Mouse (Mus musculus) intestine, postnatal 0 days (tissue): ENCODE data around the gene Flt3. TPM values are rescaled to one million over a fixed set of nuclear protein-coding genes. Genes with fewer than 3 reads are reported as not detected.
A peak's percentile ranks its signal among the peaks of the same experiment; 100 is the strongest.

Experiments
- ATAC-seq: fragments of 200-750 bp; cut with Nextera tagmentation; 2 replicates; pipeline ENCODE4 v1.8.0; 2017; ENCODE audit warnings: mild to moderate bottlenecking, moderate TSS enrichment, moderate library complexity
- H3K27ac ChIP-seq: fragments of 300-500 bp; sonication (generic); 2 replicates; pipeline ENCODE4 v1.5.1; 2014; ENCODE audit warnings: mild to moderate bottlenecking, low read depth, low read length, moderate library complexity
- H3K27me3 ChIP-seq: fragments of 300-500 bp; sonication (generic); replicated peaks from 2 replicates; pipeline ENCODE4 v1.6.1; 2014; ENCODE audit warnings: low read length, mixed read lengths; ENCODE audit not compliant: control insufficient read depth, insufficient read depth
- H3K36me3 ChIP-seq: fragments of 300-500 bp; sonication (generic); 2 replicates; pipeline ENCODE4 v1.6.1; 2014; ENCODE audit warnings: mild to moderate bottlenecking, moderate library complexity; ENCODE audit not compliant: control insufficient read depth, insufficient read depth
- H3K4me1 ChIP-seq: fragments of 300-500 bp; sonication (generic); replicated peaks from 2 replicates; pipeline ENCODE4 v1.6.1; 2014; ENCODE audit warnings: antibody characterized with exemption, low read length, mixed read lengths; ENCODE audit not compliant: control insufficient read depth, insufficient read depth
- H3K4me2 ChIP-seq: fragments of 300-500 bp; sonication (generic); replicated peaks from 2 replicates; pipeline ENCODE4 v1.6.1; 2014; ENCODE audit warnings: low read depth, mild to moderate bottlenecking, moderate library complexity
- H3K4me3 ChIP-seq: fragments of 300-500 bp; sonication (generic); 2 replicates; pipeline ENCODE4 v1.5.1; 2014; ENCODE audit warnings: low read depth, low read length
- H3K9ac ChIP-seq: fragments of 300-500 bp; sonication (generic); 2 replicates; pipeline ENCODE4 v1.6.1; 2014; ENCODE audit warnings: mild to moderate bottlenecking, low read depth, low read length
- H3K9me3 ChIP-seq: fragments of 300-500 bp; sonication (generic); 2 replicates; pipeline ENCODE4 v1.6.1; 2016; ENCODE audit warnings: mixed run types; ENCODE audit not compliant: control insufficient read depth
- CTCF ChIP-seq: sonication (generic); IDR thresholded peaks from 2 replicates; pipeline ENCODE4 v1.5.1; 2016; ENCODE audit warnings: low read depth, mild to moderate bottlenecking, control low read depth, antibody characterized with exemption, moderate library complexity
- WGBS: fragments of 180-500 bp; shearing (Covaris S2); extraction: QIAGEN DNeasy Blood & Tissue Kit; methylation state at CpG from one replicate; pipeline ENCODE4 v1.1.7; 2014; 5-methylcytosine and 5-hydroxymethylcytosine counted together
- polyA plus RNA-seq: library from polyadenylated mRNA; unstranded; fragments of >200 nt; fragmentation: Nextera tagmentation; extraction: Ambion mirVana; gene quantifications from 2 replicates; pipeline ENCODE4 v1.2.1, GENCODE M21; 2015

Gene Flt3
- polyA plus RNA-seq, 1 experiment from 2014 or later: 0.26 TPM

DNA sequence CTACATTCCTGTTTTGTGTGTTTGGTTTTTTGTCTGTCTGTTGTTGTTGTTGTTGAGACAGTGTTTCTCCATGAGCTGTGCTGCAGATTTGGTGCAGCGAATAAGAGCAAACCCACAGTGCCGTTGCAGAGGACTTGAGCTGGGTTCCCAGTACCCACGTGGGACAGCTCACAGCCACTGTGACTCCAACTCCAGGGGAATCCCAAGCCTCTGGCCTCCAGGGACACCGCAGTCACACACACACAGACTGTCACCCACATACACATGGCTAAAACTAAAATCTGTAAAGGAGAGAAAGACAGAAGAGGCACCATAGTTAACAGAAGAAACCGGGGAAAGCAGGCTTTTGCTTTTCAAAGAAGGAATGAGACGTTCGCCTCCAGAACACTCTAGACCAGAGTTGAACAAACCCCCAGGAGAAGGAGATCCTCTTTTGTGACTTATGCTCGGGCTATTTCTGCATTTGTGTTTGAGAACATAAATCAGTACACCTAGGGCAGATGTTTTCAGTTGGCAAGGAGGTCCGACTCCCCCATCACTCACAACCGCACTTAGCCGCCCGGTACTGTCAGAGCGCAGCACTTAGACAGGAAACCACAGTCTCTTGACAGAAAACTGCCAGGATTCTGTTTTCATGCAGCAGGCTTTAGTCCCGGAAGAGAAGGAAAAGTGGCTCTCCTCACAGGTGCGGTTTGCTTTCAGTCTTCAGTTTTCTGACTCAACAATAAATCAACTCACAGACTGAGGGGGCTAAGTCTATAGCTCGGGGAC lies 34.1 kb downstream of the Flt3 start:
- no peak for ATAC-seq
- 55% methylated on average over 16 of the region's 16 CpGs for WGBS
- Histone ChIP-seq H3K4me2 (no peak overlapping the region), H3K27me3 (no peaks in the 10 kb centered on the region), H3K36me3 (no peaks in the 10 kb centered on the region), H3K9ac (no peak overlapping the region), H3K4me3 (no peak overlapping the region), H3K4me1 (no peaks in the 10 kb centered on the region), H3K9me3 (no peaks in the 10 kb centered on the region), H3K27ac (no peak overlapping the region)
- no peak for TF ChIP-seq CTCF

DNA sequence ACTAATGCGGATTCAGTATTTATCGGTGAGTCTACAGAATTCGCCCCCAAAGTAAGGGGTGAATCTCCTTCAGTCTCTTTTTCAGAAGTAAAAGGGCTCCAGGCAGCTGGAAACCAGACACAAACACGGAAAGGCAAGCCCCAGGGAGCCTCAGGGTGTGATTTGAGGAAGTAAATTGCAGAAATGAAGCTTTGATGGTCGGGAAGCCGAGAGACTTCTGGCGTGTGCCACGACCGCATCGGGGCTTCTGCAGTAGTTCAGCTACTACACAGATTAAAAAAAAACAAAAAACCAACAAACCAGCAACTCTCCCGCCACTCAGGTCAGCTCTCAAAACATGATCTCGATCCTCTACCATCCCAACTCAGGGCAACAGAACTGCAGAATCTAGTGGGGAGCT lies 37.2 kb downstream of the Flt3 start:
- no peaks in the 10 kb centered on the region for H3K9me3 ChIP-seq
- ATAC-seq: no peak
- no peak overlapping the region for H3K9ac ChIP-seq
- no peaks in the 10 kb centered on the region for H3K4me1 ChIP-seq
- H3K4me3 ChIP-seq: no peak overlapping the region
- H3K27me3 ChIP-seq: no peaks in the 10 kb centered on the region
- no peak for TF ChIP-seq CTCF
- H3K4me2 ChIP-seq: no peak overlapping the region
- no peak overlapping the region for H3K27ac ChIP-seq
- 71% methylated on average over 12 of the region's 12 CpGs for WGBS
- H3K36me3 ChIP-seq: no peaks in the 10 kb centered on the region

GRCm38 (mm10) chr5:147358481-147358880 lies 41.8 kb downstream of the Flt3 start:
- H3K4me3 ChIP-seq: no peak overlapping the region
- H3K4me1 ChIP-seq: no peaks in the 10 kb centered on the region
- H3K9ac ChIP-seq: no peak overlapping the region
- H3K9me3 ChIP-seq: no peaks in the 10 kb centered on the region
- H3K4me2 ChIP-seq: no peak overlapping the region
- no peak for TF ChIP-seq CTCF
- WGBS: 86% methylated on average over 11 of the region's 11 CpGs
- H3K27ac ChIP-seq: no peak overlapping the region
- no peaks in the 10 kb centered on the region for H3K36me3 ChIP-seq
- no peaks in the 10 kb centered on the region for H3K27me3 ChIP-seq
- ATAC-seq: no peak

GRCm38 (mm10) chr5:147357536-147357935 lies 42.8 kb downstream of the Flt3 start:
- Histone ChIP-seq H3K36me3 (no peaks in the 10 kb centered on the region), H3K27ac (no peak overlapping the region), H3K9ac (no peak overlapping the region), H3K4me2 (no peak overlapping the region), H3K9me3 (no peaks in the 10 kb centered on the region), H3K4me3 (no peak overlapping the region), H3K27me3 (no peaks in the 10 kb centered on the region), H3K4me1 (no peaks in the 10 kb centered on the region)
- no peak for ATAC-seq
- WGBS: 43% methylated on average over 3 of the region's 3 CpGs
- peak; percentile 68 for TF ChIP-seq CTCF

DNA sequence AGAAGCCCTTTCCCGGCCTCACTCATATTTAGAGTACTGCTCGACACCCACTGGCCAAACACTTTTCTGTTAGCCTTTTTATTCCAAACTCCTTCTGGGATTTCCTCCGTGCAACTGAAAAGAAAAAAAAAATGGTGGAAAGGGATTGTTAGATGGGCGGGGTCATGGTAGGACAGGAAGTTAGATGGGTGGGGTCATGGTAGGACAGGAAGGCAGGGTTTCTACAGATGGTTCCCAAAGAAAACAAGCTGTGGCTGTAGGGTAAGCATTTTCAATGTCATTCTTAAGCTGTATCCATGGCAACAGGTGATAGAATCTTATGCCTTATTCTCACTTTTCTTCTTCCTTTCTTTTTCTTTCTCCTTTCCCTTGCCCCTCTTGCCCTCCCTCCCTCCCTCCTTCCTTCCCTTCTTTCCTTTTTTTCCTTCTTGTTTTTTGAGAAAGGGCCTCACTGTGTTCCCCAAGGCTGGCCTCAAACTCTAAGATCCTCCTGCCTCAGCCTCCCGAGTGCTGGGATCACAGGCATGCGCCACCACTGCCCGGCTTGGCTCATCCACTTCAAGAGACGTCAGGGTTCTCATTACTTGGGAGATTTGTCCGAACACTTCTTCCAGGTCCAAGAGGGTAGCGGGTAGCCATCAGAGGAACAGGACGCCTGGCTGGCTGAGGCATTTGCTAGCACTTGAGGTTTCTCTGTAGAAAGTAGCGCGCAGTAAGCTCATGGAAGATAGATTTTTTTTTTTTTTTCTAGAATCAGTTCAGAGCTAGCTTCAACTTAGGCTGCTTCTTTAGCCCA lies 43.8 kb downstream of the Flt3 start:
- Histone ChIP-seq H3K36me3 (no peaks in the 10 kb centered on the region), H3K9ac (no peak overlapping the region), H3K27ac (no peak overlapping the region), H3K27me3 (no peaks in the 10 kb centered on the region), H3K4me3 (no peak overlapping the region), H3K4me1 (no peaks in the 10 kb centered on the region), H3K9me3 (no peaks in the 10 kb centered on the region), H3K4me2 (no peak overlapping the region)
- no peak for ATAC-seq
- 92% methylated on average over 13 of the region's 13 CpGs for WGBS
- no peak for TF ChIP-seq CTCF

- Histone ChIP-seq H3K36me3 (no peaks in the 10 kb centered on the region), H3K4me3 (no peak overlapping the region), H3K4me2 (no peak overlapping the region), H3K4me1 (no peaks in the 10 kb centered on the region), H3K27me3 (no peaks in the 10 kb centered on the region), H3K9me3 (no peaks in the 10 kb centered on the region), H3K27ac (no peak overlapping the region), H3K9ac (no peak overlapping the region)
- no peak for ATAC-seq
- WGBS: 48% methylated on average over 3 of the region's 3 CpGs
- no peak for TF ChIP-seq CTCF
Observed at GRCm38 (mm10) chr5:147355788-147356187, 44.5 kb downstream of the Flt3 start.
